Mouse (Mus musculus) kidney, adult 2 months (tissue): ENCODE data around the gene Rab36.

ENCODE experiments used
- CTCF ChIP-seq: fragments of 200-500 bp; conservative IDR thresholded peaks from 2 replicates; pipeline ENCODE4 v1.5.1; 2011; ENCODE audit warnings: low read depth, mild to moderate bottlenecking, control low read depth, low read length, moderate library complexity, mixed read lengths; ENCODE audit not compliant: insufficient read depth, insufficient read length
- POLR2A ChIP-seq: fragments of 200-500 bp; IDR thresholded peaks from one replicate; pipeline ENCODE4 v1.6.1; 2011; ENCODE audit warnings: low read depth, low read length, control low read depth

- TF ChIP-seq CTCF (no peak), POLR2A (no peak)
Measured at GRCm38 (mm10) chr10:75067446-75067845, 30.6 kb downstream of the Rab36 start.
